Mouse (Mus musculus) midbrain, embryonic 13.5 days (tissue): ENCODE data around the gene Srsf6. TPM values are rescaled to one million over a fixed set of nuclear protein-coding genes. Genes with fewer than 3 reads are reported as not detected.
"Not testable (repeated sequence)": the region's sequence is repeated elsewhere in the genome, so short reads cannot be mapped to it uniquely, and the experiment has no call there.

ENCODE experiments used
- ATAC-seq: fragments of 200-750 bp; cut with Nextera tagmentation; 2 replicates; pipeline ENCODE4 v1.8.0; 2017; ENCODE audit warnings: mild to moderate bottlenecking, moderate TSS enrichment, moderate library complexity
- H3K27ac ChIP-seq: fragments of 300-500 bp; sonication (generic); 2 replicates; pipeline ENCODE4 v1.5.1; 2015; ENCODE audit warnings: inconsistent platforms, mild to moderate bottlenecking, moderate library complexity
- H3K27me3 ChIP-seq: fragments of 300-500 bp; sonication (generic); 2 replicates; pipeline ENCODE4 v1.6.1; 2015; ENCODE audit warnings: mild to moderate bottlenecking, inconsistent platforms
- H3K36me3 ChIP-seq: fragments of 300-500 bp; sonication (generic); 2 replicates; pipeline ENCODE4 v1.6.1; 2015; ENCODE audit warnings: mild to moderate bottlenecking, inconsistent platforms
- H3K4me1 ChIP-seq: fragments of 300-500 bp; sonication (generic); replicated peaks from 2 replicates; pipeline ENCODE4 v1.6.1; 2015; ENCODE audit warnings: inconsistent platforms
- H3K4me2 ChIP-seq: fragments of 300-500 bp; sonication (generic); replicated peaks from 2 replicates; pipeline ENCODE4 v1.6.1; 2015; ENCODE audit warnings: moderate library complexity, mild to moderate bottlenecking, inconsistent platforms
- H3K4me3 ChIP-seq: fragments of 300-500 bp; sonication (generic); replicated peaks from 2 replicates; pipeline ENCODE4 v1.5.1; 2015; ENCODE audit warnings: mild to moderate bottlenecking, inconsistent platforms
- H3K9ac ChIP-seq: fragments of 300-500 bp; sonication (generic); replicated peaks from 2 replicates; pipeline ENCODE4 v1.6.1; 2015; ENCODE audit warnings: mild to moderate bottlenecking, inconsistent platforms
- H3K9me3 ChIP-seq: fragments of 300-500 bp; sonication (generic); 2 replicates; pipeline ENCODE4 v1.6.1; 2016; ENCODE audit warnings: mild to moderate bottlenecking, inconsistent platforms
- WGBS: fragments of 180-500 bp; shearing (Covaris S2); methylation state at CpG from one replicate; pipeline ENCODE4 v1.1.7; 2015; 5-methylcytosine and 5-hydroxymethylcytosine counted together
- polyA plus RNA-seq: library from polyadenylated mRNA; unstranded; fragments of >200 nt; fragmentation: Nextera tagmentation; extraction: Ambion mirVana; gene quantifications from 2 replicates; pipeline ENCODE4 v1.2.1, GENCODE M21; 2015

Gene Srsf6
- polyA plus RNA-seq, result 196 and 204 TPM in 2 replicates

- Histone ChIP-seq H3K36me3 (peaks cover 29% of the 10 kb centered on the region), H3K27me3 (peaks cover 6% of the 10 kb centered on the region), H3K4me1 (peaks cover 21% of the 10 kb centered on the region), H3K9me3 (no peaks in the 10 kb centered on the region), H3K9ac (peak within 1 kb of the TSS; percentile 100), H3K27ac (peak within 1 kb of the TSS; percentile 98), H3K4me2 (peak within 1 kb of the TSS; percentile 85), H3K4me3 (peak within 1 kb of the TSS; percentile 95)
- ATAC-seq, result peak; percentile 91
- WGBS, result under 1% methylated on average over 59 of the region's 68 CpGs
These were observed at the start of gene Srsf6 for GRCm38 (mm10) chr2:162931123-162931673. Gene Srsf6, plus strand, starts transcription at chr2:162931528.

GRCm38 (mm10) chr2:162884101-162884500, 47.2 kb upstream of the Srsf6 start:
- 63% methylated on average over 2 of the region's 2 CpGs for WGBS

GRCm38 (mm10) chr2:162887121-162887520, 44.2 kb upstream of the Srsf6 start:
- 84% methylated on average over 5 of the region's 5 CpGs for WGBS
- Histone ChIP-seq H3K4me3 (no peak overlapping the region), H3K27me3 (no peaks in the 10 kb centered on the region), H3K36me3 (no peaks in the 10 kb centered on the region), H3K9ac (no peak overlapping the region), H3K4me2 (no peak overlapping the region), H3K4me1 (peaks cover 10% of the 10 kb centered on the region), H3K9me3 (no peaks in the 10 kb centered on the region), H3K27ac (no peak overlapping the region)
- ATAC-seq, result no peak

More at GRCm38 (mm10) chr2:162884101-162884500, 47.2 kb upstream of the Srsf6 start:
- Histone ChIP-seq H3K27ac (no peak overlapping the region), H3K36me3 (no peaks in the 10 kb centered on the region), H3K4me1 (peaks cover 5% of the 10 kb centered on the region; the same call in 1 of the 2 replicates), H3K4me3 (no peak overlapping the region), H3K9ac (no peak overlapping the region), H3K27me3 (no peaks in the 10 kb centered on the region), H3K4me2 (no peak overlapping the region), H3K9me3 (no peaks in the 10 kb centered on the region)
- no peak for ATAC-seq

- H3K4me3 ChIP-seq, result no peak overlapping the region
- WGBS, result 77% methylated on average over 8 of the region's 8 CpGs
- H3K9ac ChIP-seq, result no peak overlapping the region
- no peak overlapping the region for H3K27ac ChIP-seq
- no peaks in the 10 kb centered on the region for H3K36me3 ChIP-seq
- H3K4me2 ChIP-seq, result no peak overlapping the region
- peaks cover 10% of the 10 kb centered on the region for H3K4me1 ChIP-seq
- H3K27me3 ChIP-seq, result no peaks in the 10 kb centered on the region
- H3K9me3 ChIP-seq, result no peaks in the 10 kb centered on the region
- no peak for ATAC-seq
These were observed 42.7 kb upstream of the Srsf6 start for GRCm38 (mm10) chr2:162888677-162889076.

GRCm38 (mm10) chr2:162889191-162889590, 42.1 kb upstream of the Srsf6 start:
- no peak overlapping the region for H3K4me2 ChIP-seq
- H3K27ac ChIP-seq, result no peak overlapping the region
- H3K9ac ChIP-seq, result no peak overlapping the region
- 66% methylated on average over 7 of the region's 7 CpGs for WGBS
- no peak for ATAC-seq
- H3K4me3 ChIP-seq, result no peak overlapping the region
- no peaks in the 10 kb centered on the region for H3K27me3 ChIP-seq
- H3K4me1 ChIP-seq, result peaks cover 10% of the 10 kb centered on the region
- no peaks in the 10 kb centered on the region for H3K9me3 ChIP-seq
- no peaks in the 10 kb centered on the region for H3K36me3 ChIP-seq

- Histone ChIP-seq H3K9ac (no peak overlapping the region), H3K36me3 (no peaks in the 10 kb centered on the region), H3K27me3 (no peaks in the 10 kb centered on the region), H3K9me3 (no peaks in the 10 kb centered on the region), H3K4me3 (no peak overlapping the region), H3K27ac (no peak overlapping the region), H3K4me2 (no peak overlapping the region), H3K4me1 (peaks cover 10% of the 10 kb centered on the region)
- ATAC-seq, result no peak
- WGBS, result 77% methylated on average over 12 of the region's 12 CpGs
These were observed 41.6 kb upstream of the Srsf6 start for GRCm38 (mm10) chr2:162889731-162890130.

- WGBS, result 90% methylated on average over 3 of the region's 3 CpGs
- H3K9me3 ChIP-seq, H3K36me3 ChIP-seq, H3K9ac ChIP-seq, H3K4me3 ChIP-seq, H3K4me2 ChIP-seq, ATAC-seq, H3K27me3 ChIP-seq, H3K27ac ChIP-seq: not testable (repeated sequence)
- H3K4me1 ChIP-seq, result peaks cover 10% of the 10 kb centered on the region
These were observed 38.3 kb upstream of the Srsf6 start for GRCm38 (mm10) chr2:162892979-162893378.

GRCm38 (mm10) chr2:162899256-162899655, 32.1 kb upstream of the Srsf6 start:
- H3K27me3 ChIP-seq, H3K4me2 ChIP-seq, H3K9ac ChIP-seq, H3K9me3 ChIP-seq, H3K36me3 ChIP-seq, H3K27ac ChIP-seq, ATAC-seq, H3K4me3 ChIP-seq: not testable (repeated sequence)
- WGBS, result 98% methylated on average over 20 of the region's 20 CpGs
- peaks cover 13% of the 10 kb centered on the region for H3K4me1 ChIP-seq

- H3K4me1 ChIP-seq, result peaks cover 13% of the 10 kb centered on the region
- H3K27me3 ChIP-seq, result no peaks in the 10 kb centered on the region
- H3K9me3 ChIP-seq, result no peaks in the 10 kb centered on the region
- H3K9ac ChIP-seq, result no peak overlapping the region
- no peak overlapping the region for H3K27ac ChIP-seq
- 62% methylated on average over 12 of the region's 12 CpGs for WGBS
- ATAC-seq, result no peak
- H3K36me3 ChIP-seq, result no peaks in the 10 kb centered on the region
- H3K4me2 ChIP-seq, result no peak overlapping the region
- no peak overlapping the region for H3K4me3 ChIP-seq
These were observed 31.3 kb upstream of the Srsf6 start for GRCm38 (mm10) chr2:162899880-162900589.

- WGBS, result 0% methylated on average over 2 of the region's 2 CpGs
- ATAC-seq, result no peak
- Histone ChIP-seq H3K4me3 (no peak overlapping the region), H3K27ac (no peak overlapping the region), H3K36me3 (no peaks in the 10 kb centered on the region), H3K9me3 (no peaks in the 10 kb centered on the region), H3K9ac (no peak overlapping the region), H3K4me1 (peaks cover 13% of the 10 kb centered on the region), H3K4me2 (no peak overlapping the region), H3K27me3 (no peaks in the 10 kb centered on the region)
These were observed 30.8 kb upstream of the Srsf6 start for GRCm38 (mm10) chr2:162900590-162900916.

GRCm38 (mm10) chr2:162905902-162906301, 25.4 kb upstream of the Srsf6 start:
- 84% methylated on average over 4 of the region's 4 CpGs for WGBS
- ATAC-seq, result no peak
- Histone ChIP-seq H3K36me3 (no peaks in the 10 kb centered on the region), H3K27ac (no peak overlapping the region), H3K27me3 (0 out of 2 replicates have a peak, but pooled peaks cover 2% of the 10 kb centered on the region), H3K9ac (no peak overlapping the region), H3K9me3 (no peaks in the 10 kb centered on the region), H3K4me1 (peaks cover 7% of the 10 kb centered on the region; the same call in 1 of the 2 replicates), H3K4me3 (no peak overlapping the region), H3K4me2 (no peak overlapping the region)

GRCm38 (mm10) chr2:162908052-162908491, 23.3 kb upstream of the Srsf6 start:
- Histone ChIP-seq H3K9ac (no peak overlapping the region), H3K4me1 (0 out of 2 replicates have a peak, but pooled peaks cover 7% of the 10 kb centered on the region), H3K36me3 (no peaks in the 10 kb centered on the region), H3K9me3 (no peaks in the 10 kb centered on the region), H3K27me3 (0 out of 2 replicates have a peak, but pooled peaks cover 2% of the 10 kb centered on the region), H3K27ac (no peak overlapping the region), H3K4me3 (no peak overlapping the region), H3K4me2 (no peak overlapping the region; the same call in 1 of the 2 replicates)
- WGBS, result 44% methylated on average over 16 of the region's 16 CpGs
- 0 out of 2 replicates have a peak, but pooled peaks have one; percentile 30 for ATAC-seq
